In genomic region chr6:52918980-52919379, GRCm38 (mm10) we compare ENCODE assay signal across 9 mouse cellular contexts.
DNase-seq lines count a peak whose midpoint lies in the region; ATAC-seq and TF ChIP-seq lines count a peak whose summit lies in the region.
"Had no signal": no experiment of that assay in that cellular context is flagged by ENCODE, and none has a peak within 500 bp of the region (broad histone marks: within the 10 kb centered on the region; RNA-seq: fewer than 3 reads in every experiment).

No protein-coding gene starts in this region.

- WGBS in forebrain, embryonic 11.5 days, result 4% methylated on average over 2 of the region's 2 CpGs

- no peak overlapping the region for H3K9ac ChIP-seq in forebrain, embryonic 11.5 days (ENCODE audit: low read length)
- H3K9ac ChIP-seq: limb, embryonic 15.5 days had no signal

- no peaks in the 10 kb centered on the region for H3K9me3 ChIP-seq in G1E (replicated peaks)
- no peaks in the 10 kb centered on the region for H3K9me3 ChIP-seq in forebrain, embryonic 11.5 days (ENCODE audit: control insufficient read depth, low read length)
- H3K9me3 ChIP-seq: limb, embryonic 15.5 days had no signal

- DNase-seq in G1E (ENCODE audit: low spot score), result peak; percentile 20
- peak; percentile 40 for DNase-seq in c-Kit-negative CD71-positive TER-119-positive erythroid progenitor cells, embryonic 14.5 days (ENCODE audit: low read depth, low spot score)
- DNase-seq in forebrain, embryonic 11.5 days (ENCODE audit: low spot score), result peak; percentile 81
- DNase-seq in heart, postnatal 36 days, result peak; percentile 72 to 83
- DNase-seq in layer of hippocampus, adult 2 months (ENCODE audit: low spot score in 2 of 2), result peak; percentile 66 to 79
- peak; percentile 81 for DNase-seq in lung, postnatal 10 days
- peak; percentile 54 for DNase-seq in retina, adult 2 months (ENCODE audit: low read depth, low spot score)
- peak; percentile 58 to 64 for DNase-seq in urinary bladder, adult 18-20 months (ENCODE audit: low spot score in 2 of 2)

- H3K4me2 ChIP-seq in forebrain, embryonic 11.5 days (ENCODE audit: low read depth, low read length, severe bottlenecking), result no peak overlapping the region
- H3K4me2 ChIP-seq: limb, embryonic 15.5 days had no signal

- H3K4me3 ChIP-seq in G1E (ENCODE audit: low read depth, low read length), result no peak overlapping the region
- H3K4me3 ChIP-seq in forebrain, embryonic 11.5 days (ENCODE audit: low read depth, low read length), result no peak overlapping the region
- H3K4me3 ChIP-seq in layer of hippocampus, adult 2 months, result no peak overlapping the region
- H3K4me3 ChIP-seq: limb, embryonic 15.5 days had no signal

- H3K36me3 ChIP-seq in G1E (replicated peaks), result no peaks in the 10 kb centered on the region
- no peaks in the 10 kb centered on the region for H3K36me3 ChIP-seq in forebrain, embryonic 11.5 days (ENCODE audit: control insufficient read depth, insufficient read depth, low read length)
- H3K36me3 ChIP-seq: limb, embryonic 15.5 days had no signal

- ATAC-seq in G1E (ENCODE audit: extremely low read depth, insufficient number of reproducible peaks, low FRiP score, poor library complexity, severe bottlenecking), result no peak
- ATAC-seq in forebrain, embryonic 11.5 days (replicated peaks; ENCODE audit: low FRiP score), result no peak

- intact Hi-C loops in heart, postnatal 36 days (cut with DNase I), result loop anchor here (1.0 to 5.0 kb wide), 5 partner anchors 76 to 662 kb away; no protein-coding TSS in a partner anchor

- TF ChIP-seq CTCF in G1E (IDR thresholded peaks at IDR 0.05; ENCODE audit: low read depth, low read length), result peak; percentile 28; the same call in 1 of the 2 replicates
- TF ChIP-seq CTCF in layer of hippocampus, adult 2 months (conservative IDR thresholded peaks at IDR 0.05), result peak; percentile 96

- H3K27ac ChIP-seq in forebrain, embryonic 11.5 days (ENCODE audit: low read depth, low read length), result no peak overlapping the region
- H3K27ac ChIP-seq in layer of hippocampus, adult 2 months, result no peak overlapping the region
- H3K27ac ChIP-seq: limb, embryonic 15.5 days had no signal

- peaks cover 5% of the 10 kb centered on the region; the same call in 1 of the 2 replicates for H3K27me3 ChIP-seq in G1E (ENCODE audit: insufficient read depth, low read length)
- H3K27me3 ChIP-seq in forebrain, embryonic 11.5 days (ENCODE audit: control insufficient read depth, insufficient read depth, low read length), result no peaks in the 10 kb centered on the region
- H3K27me3 ChIP-seq: limb, embryonic 15.5 days had no signal

- no peaks in the 10 kb centered on the region for H3K4me1 ChIP-seq in G1E (ENCODE audit: insufficient read depth, low read depth, low read length)
- no peaks in the 10 kb centered on the region for H3K4me1 ChIP-seq in forebrain, embryonic 11.5 days (replicated peaks; ENCODE audit: control insufficient read depth, insufficient read depth, low read length)

Comparison
In these comparisons a context has a peak if more than half of its experiments do, and no peak if none do; other contexts are left out.
1. DNase-seq: peak in every context shown above with its lines; median percentile 81 in forebrain, embryonic 11.5 days; 81 in lung, postnatal 10 days; 78 in heart, postnatal 36 days; 72 in layer of hippocampus, adult 2 months; 61 in urinary bladder, adult 18-20 months; 54 in retina, adult 2 months; 40 in c-Kit-negative CD71-positive TER-119-positive erythroid progenitor cells, embryonic 14.5 days; 20 in G1E.